Mouse (Mus musculus): Measurements from ENCODE around the gene Aff4.

Gene Aff4

GRCm38 (mm10) chr11:53428716-53429057 lies 78.1 kb downstream of the Aff4 start:
- no peak for DNase-seq (ENCODE audit: low spot score)

DNA sequence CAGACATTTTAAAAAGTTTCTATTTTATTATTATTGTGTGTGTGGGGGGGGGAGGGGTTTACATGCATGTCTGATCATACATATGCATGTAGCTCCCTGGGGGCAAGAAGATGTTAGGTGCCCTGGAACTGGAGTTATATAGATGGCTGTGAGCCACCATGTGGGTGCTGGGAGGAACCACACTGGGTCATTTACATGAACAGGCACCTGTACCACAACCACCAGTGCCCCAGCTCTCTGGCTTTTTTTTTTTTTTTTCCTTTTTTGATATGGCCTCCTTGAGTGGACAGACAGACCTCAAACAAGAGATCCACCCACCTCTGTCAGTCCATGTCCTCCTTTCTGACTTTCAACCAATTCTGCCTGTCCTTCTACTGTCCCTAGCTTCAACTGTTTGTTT lies 78.5 kb downstream of the Aff4 start:
- DNase-seq (ENCODE audit: low spot score) = no peak

DNA sequence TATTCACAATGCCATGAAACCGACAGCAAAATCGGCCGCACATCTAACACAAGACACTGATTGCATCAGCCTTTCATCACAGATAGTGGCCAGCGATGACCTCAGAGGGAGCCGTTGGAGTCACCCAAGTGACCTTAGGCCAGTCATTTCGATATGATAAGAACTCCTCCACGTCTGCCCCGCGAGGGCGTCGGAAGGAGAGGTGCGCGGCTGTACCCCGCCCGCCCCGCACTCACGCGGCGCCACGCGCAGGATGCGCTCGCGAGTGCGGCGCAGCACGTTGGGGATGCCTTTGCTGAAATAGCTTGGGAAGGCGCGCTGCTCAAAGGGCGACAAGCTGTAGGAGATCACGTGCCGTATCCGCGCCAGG lies 79.7 kb downstream of the Aff4 start:
- no peak for DNase-seq (ENCODE audit: low spot score)

DNA sequence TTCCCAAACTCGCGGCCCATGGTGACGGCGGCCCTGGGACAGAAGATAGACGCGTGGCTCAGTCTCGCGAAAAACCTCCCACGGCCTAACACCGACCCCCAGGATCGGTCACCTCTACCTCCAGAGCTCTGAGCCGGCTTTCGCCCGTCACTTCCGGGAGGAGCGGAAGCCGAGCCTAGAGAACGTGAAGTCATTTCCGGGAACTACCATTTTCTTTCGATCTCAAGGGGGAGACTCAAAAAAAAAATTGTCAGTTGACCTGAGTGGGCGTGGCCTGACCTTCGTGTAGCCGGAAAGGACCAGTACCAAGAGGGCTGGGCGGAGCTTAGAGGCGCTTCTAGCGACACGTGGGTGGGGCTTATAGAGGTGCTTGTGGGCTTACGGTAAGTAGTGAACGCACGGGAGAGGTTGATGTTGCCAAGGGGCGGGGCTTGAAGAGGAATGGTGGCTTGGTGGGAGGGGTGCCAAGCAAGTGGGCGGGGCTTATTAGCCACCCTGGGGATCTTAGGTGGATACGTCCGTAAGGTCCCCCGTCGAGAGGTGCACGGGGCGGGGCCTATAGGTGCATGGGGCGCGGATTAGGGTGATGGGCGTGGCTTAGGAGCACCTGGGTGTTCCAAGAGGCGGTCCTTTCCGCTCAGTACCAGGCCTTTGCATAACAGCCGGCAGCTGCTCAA lies 80.2 kb downstream of the Aff4 start, which contains the start of the genes Uqcrq and Gdf9:
Gene Uqcrq (minus strand): TSS at position 162 of the 677 bp plus-strand sequence.
Gene Gdf9 (plus strand): TSS at position 354 of the 677 bp plus-strand sequence.
- peak; percentile 97 for DNase-seq (ENCODE audit: low spot score)

GRCm38 (mm10) chr11:53431347-53432056 lies 80.9 kb downstream of the Aff4 start:
- DNase-seq (ENCODE audit: low spot score) = no peak

- DNase-seq (ENCODE audit: low spot score) = no peak
Observed at GRCm38 (mm10) chr11:53433057-53433456, 82.4 kb downstream of the Aff4 start.

- DNase-seq (ENCODE audit: low spot score) = no peak
Observed at GRCm38 (mm10) chr11:53435504-53435903, 84.9 kb downstream of the Aff4 start.

- no peak for DNase-seq (ENCODE audit: low spot score)
Observed at GRCm38 (mm10) chr11:53436338-53436737, 85.7 kb downstream of the Aff4 start.

DNA sequence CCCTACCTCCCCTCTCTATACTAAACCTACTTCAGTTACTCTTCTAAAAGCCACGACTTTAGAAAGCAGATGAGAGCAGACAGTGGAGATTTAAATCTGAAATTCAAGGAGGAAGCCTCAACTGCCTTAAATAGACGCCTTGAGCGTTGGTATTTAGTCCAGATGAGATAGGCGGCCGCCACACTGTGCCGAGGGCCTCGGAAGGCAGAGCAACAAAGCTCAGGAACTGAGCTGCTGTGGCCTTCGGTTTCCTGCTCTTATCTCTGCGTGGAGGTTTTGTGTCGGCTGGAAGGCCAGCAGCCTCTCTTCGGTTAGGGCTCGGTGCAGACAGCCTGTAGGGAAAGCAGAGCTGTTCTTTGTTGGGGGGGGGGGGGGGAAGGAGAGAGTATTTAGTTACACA lies 91.3 kb downstream of the Aff4 start:
- no peak for DNase-seq (ENCODE audit: low spot score)

DNA sequence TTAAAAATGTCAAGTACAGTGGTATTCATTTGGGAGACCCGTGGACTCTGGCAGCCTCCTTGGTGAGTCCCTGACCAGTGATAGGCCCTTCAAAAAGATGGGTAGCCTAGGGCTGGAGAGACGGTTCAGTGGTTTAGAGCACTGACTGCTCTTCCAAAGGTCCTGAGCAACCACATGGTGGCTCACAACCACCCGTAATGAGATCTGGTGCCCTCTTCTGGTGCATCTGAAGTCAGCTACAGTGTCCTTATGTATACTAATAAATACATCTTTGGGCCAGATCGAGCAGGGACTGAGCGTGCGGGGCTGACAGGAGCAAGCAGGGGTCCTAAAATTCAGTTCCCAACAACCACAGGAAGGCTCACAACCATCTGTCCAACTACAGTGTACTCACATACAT lies 93.2 kb downstream of the Aff4 start:
- no peak for DNase-seq (ENCODE audit: low spot score)

- no peak for DNase-seq (ENCODE audit: low spot score)
Observed at GRCm38 (mm10) chr11:53445562-53445961, 94.9 kb downstream of the Aff4 start.

DNA sequence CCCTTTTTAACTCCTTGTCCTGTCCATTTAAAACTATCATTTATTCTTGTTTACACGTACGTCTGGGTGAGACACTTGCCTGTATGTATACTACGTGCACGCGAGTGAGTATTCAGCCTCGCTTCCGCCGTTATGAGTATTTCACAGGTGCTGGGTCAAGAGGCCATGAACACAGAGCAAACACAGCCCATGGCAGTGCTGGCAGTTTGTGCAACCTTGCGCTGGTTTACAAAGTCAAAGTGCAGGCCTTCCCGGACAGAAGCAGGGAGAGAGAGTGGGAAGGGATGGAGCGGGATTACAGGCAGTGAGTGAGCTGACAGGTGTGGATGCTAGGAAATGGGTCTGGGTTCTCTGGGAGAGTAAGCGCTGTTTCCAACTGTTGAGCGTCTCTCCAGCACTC lies 95.5 kb downstream of the Aff4 start:
- no peak for DNase-seq (ENCODE audit: low spot score)

DNA sequence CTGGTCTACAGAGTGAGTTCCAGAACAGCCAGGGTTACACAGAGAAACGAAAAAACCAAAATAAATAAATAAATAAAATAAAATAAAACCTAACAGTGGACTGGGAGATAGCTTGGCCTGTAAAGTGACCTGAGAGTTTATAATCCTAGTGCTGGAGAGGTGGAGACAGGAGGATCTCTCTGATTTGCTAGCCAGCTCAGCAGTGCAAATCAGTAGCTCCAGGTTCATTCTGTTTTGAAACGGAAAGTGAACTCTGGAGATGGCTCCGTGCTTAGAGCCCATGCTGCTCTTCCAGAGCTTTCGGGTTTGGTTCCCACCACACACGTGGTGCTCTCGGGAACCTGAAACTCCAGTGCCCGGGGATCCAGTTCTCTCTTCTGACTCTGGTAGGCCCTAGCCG lies 97.4 kb downstream of the Aff4 start:
- DNase-seq (ENCODE audit: low spot score) = no peak

DNA sequence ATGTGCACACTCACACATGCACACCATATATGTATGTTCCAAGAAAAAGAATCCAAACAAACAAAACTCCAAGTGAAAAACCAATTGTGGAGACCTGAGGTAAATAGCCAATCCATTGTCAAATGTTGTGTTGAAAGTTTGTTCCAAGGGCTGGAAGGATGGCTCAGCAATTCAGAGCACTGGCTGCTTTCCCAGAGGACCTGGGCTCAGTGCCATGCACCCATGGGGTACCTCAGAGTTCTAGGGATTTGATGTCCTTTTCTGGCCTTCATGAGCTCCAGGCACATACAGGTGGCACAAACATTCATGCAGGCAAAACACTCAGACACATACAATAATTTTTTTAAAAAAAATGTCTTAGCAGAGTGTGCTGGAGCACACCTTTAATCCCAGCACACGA lies 97.9 kb downstream of the Aff4 start:
- DNase-seq (ENCODE audit: low spot score) = no peak

DNA sequence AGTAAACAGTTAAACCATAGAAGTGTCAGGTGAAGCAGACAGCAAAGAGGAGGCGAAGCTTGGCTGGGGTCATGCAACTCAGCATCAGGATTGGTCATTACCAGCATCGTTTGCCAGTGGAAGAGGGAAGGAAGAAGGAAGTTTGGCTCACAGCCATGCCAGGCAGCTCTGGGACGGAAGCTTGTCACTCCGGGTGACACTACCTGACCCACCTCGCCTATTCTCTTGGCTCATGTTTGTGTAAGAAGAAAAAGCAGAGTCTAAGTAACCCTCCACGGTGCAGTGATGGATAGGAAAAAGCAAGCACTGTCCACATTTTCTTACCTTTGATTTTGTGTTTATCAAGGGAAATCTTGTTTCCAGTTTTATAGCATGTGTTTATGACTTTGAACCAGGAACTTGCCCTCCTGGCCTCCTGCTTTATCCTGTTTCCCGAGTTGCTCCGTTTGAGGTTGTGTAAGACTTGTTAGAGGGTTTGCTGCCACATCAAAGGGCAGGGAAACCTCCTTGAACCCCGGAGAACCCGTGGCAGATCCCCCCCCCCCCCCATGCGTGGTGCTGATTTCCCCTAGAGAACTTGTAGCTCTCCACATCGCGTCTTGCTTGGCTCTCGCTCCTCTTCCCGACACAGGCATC lies 99.6 kb downstream of the Aff4 start:
- no peak for DNase-seq (ENCODE audit: low spot score)

DNA sequence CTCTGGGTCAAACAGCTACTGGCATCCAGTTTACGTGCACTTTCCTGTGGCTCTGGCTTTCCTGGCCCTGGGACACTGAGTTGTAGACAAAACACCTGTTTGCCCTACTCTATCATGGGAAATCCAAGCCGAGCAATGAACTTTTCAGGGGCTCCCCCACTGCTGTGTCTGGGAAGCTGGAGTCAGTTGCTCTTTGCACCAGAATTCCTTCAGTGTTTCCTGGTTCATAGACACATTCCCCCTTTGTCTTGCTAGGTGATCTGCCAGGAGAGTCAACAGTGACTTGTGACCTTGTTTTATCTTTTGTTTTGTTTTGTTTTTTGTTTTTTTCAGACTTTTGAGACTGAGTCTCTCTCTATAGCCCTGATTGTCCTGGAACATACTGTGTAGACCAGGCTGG lies 100.7 kb downstream of the Aff4 start:
- no peak for DNase-seq (ENCODE audit: low spot score)

GRCm38 (mm10) chr11:53452396-53452795 lies 101.8 kb downstream of the Aff4 start:
- no peak for DNase-seq (ENCODE audit: low spot score)

DNA sequence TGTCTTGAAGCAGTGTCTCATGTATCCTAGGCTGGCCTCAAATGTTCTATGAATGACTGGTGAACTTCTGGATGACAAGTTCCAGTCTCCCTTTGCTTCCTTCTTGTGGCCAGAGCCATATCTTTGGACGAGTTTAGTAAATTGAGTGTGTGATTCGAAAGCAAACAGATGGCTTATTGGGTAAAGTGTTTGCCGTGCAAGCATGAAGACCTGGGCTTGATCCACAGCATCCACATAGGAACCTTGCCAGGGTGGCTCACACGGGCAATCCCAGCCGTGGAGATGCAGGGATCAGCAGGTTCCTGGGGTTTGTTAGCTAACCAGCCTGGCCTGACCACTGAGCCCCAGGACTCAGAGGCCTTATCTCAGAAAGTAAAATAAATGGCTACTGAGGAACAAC lies 102.4 kb downstream of the Aff4 start:
- no peak for DNase-seq (ENCODE audit: low spot score)

- peak; percentile 55 for DNase-seq (ENCODE audit: low spot score)
Observed at GRCm38 (mm10) chr11:53456474-53457371, 106.1 kb downstream of the Aff4 start, which contains the start of the genes Gm10447 and Shroom1. Gene Gm10447 (minus strand): TSS chr11:53457110. Gene Shroom1 (plus strand): TSS chr11:53457205.

DNA sequence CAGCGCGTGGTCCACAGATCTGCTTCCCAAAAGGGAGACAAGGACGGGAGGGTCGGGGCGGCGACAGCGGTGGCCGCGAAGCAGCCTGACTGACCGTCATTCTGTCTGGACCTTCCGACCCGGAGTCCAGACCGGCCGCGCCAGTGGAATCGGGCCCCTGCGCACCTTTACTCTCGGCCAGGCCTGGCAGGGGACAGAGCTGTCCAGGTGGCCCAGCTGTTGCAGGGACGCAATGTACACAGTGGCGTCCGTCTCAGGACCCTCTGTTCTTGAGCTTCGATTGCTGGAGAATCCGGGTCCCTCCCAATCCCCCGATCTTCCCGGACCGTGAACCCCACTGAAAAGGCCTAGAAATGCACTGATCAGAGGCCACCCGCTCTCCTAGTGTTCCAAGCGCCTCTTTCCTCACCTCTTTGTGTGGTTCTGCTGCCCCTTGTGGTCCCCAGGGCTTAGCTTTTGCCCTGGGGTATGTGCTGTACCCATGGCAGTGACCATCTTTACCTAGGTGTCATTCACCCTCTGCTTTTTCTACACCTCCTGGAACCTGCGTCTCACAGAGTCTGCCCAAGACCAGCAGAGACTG lies 106.8 kb downstream of the Aff4 start:
- DNase-seq (ENCODE audit: low spot score) = peak; percentile 29

GRCm38 (mm10) chr11:53458996-53459395 lies 108.4 kb downstream of the Aff4 start:
- no peak for DNase-seq (ENCODE audit: low spot score)

- no peak for DNase-seq (ENCODE audit: low spot score)
Observed at GRCm38 (mm10) chr11:53460192-53460591, 109.6 kb downstream of the Aff4 start.

Measured in urinary bladder, postnatal 25 days (tissue).